Mouse (Mus musculus) heart, embryonic 11.5 days (tissue): ENCODE measurements around the gene Hdac9. TPM values are rescaled to one million over a fixed set of nuclear protein-coding genes. Genes with fewer than 3 reads are reported as not detected.

ENCODE experiments used
- ATAC-seq: fragments of 200-750 bp; cut with Nextera tagmentation; replicated peaks from 2 replicates; pipeline ENCODE4 v1.8.0; 2017; ENCODE audit warnings: moderate library complexity; ENCODE audit not compliant: insufficient number of reproducible peaks, low FRiP score, low TSS enrichment
- H3K27ac ChIP-seq: fragments of 300-500 bp; sonication (generic); 2 replicates; pipeline ENCODE4 v1.5.1; 2014; ENCODE audit warnings: mild to moderate bottlenecking, low read depth, low read length
- H3K27me3 ChIP-seq: fragments of 300-500 bp; sonication (generic); 2 replicates; pipeline ENCODE4 v1.6.1; 2014; ENCODE audit warnings: mild to moderate bottlenecking, low read length, mixed read lengths; ENCODE audit not compliant: control insufficient read depth, insufficient read depth
- H3K36me3 ChIP-seq: fragments of 300-500 bp; sonication (generic); 2 replicates; pipeline ENCODE4 v1.6.1; 2014; ENCODE audit warnings: mild to moderate bottlenecking, low read length, moderate library complexity, mixed read lengths; ENCODE audit not compliant: control insufficient read depth, insufficient read depth
- H3K4me1 ChIP-seq: fragments of 300-500 bp; sonication (generic); 2 replicates; pipeline ENCODE4 v1.6.1; 2014; ENCODE audit warnings: low read length; ENCODE audit not compliant: control insufficient read depth, insufficient read depth
- H3K4me2 ChIP-seq: fragments of 300-500 bp; sonication (generic); 2 replicates; pipeline ENCODE4 v1.6.1; 2014; ENCODE audit warnings: mild to moderate bottlenecking, moderate library complexity
- H3K4me3 ChIP-seq: fragments of 300-500 bp; sonication (generic); 2 replicates; pipeline ENCODE4 v1.5.1; 2014; ENCODE audit warnings: low read depth, low read length
- H3K9ac ChIP-seq: fragments of 300-500 bp; sonication (generic); 2 replicates; pipeline ENCODE4 v1.6.1; 2014; ENCODE audit warnings: mild to moderate bottlenecking, low read depth, low read length, moderate library complexity
- H3K9me3 ChIP-seq: fragments of 300-500 bp; sonication (generic); replicated peaks from 2 replicates; pipeline ENCODE4 v1.6.1; 2016; ENCODE audit warnings: low read length; ENCODE audit not compliant: control insufficient read depth
- WGBS: fragments of 180-500 bp; shearing (Covaris S2); extraction: QIAGEN DNeasy Blood & Tissue Kit; methylation state at CpG from one replicate; pipeline ENCODE4 v1.1.7; 2014; ENCODE audit not compliant: insufficient replicate concordance; 5-methylcytosine and 5-hydroxymethylcytosine counted together
- polyA plus RNA-seq: library from polyadenylated mRNA; unstranded; fragments of >200 nt; fragmentation: Nextera tagmentation; extraction: Ambion mirVana; gene quantifications from 2 replicates; pipeline ENCODE4 v1.2.1, GENCODE M21; 2014

The Hdac9 gene
- polyA plus RNA-seq, 1 experiment from 2014 or later: 29.3 TPM

DNA sequence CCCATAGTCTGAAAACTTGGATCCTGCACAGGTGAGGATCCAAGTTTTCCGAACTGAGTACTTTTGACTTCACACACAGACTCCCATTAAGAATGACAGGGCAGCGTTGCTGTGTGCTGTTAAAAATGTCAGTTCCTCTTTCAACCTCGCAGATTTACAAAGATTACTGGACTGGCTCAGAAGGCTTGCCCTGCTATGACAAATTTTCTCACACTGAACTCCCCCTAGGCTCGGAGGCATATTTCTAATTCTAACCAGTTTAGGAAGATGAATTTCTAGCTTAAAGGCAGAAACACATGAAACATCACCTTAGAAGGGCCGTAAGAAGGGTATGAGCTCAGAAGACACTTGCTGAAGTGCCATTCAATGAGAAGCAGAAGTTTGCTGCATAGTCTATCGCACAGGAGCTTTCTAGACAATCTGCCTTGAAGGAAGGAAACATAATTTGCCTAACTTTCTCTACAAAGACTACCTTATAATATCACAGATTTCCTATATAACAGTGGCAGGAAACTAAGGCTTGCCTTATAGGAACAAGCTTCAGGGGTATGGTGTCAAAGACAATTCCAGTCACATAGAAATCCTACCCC, 137.4 kb downstream of the Hdac9 start:
- H3K9ac ChIP-seq: no peak overlapping the region
- no peak overlapping the region for H3K27ac ChIP-seq
- ATAC-seq: no peak
- 70% methylated on average over 6 of the region's 6 CpGs for WGBS
- no peak overlapping the region for H3K4me3 ChIP-seq
- H3K4me1 ChIP-seq: no peaks in the 10 kb centered on the region
- no peaks in the 10 kb centered on the region for H3K36me3 ChIP-seq
- no peaks in the 10 kb centered on the region for H3K27me3 ChIP-seq
- H3K9me3 ChIP-seq: no peaks in the 10 kb centered on the region
- no peak overlapping the region for H3K4me2 ChIP-seq

DNA sequence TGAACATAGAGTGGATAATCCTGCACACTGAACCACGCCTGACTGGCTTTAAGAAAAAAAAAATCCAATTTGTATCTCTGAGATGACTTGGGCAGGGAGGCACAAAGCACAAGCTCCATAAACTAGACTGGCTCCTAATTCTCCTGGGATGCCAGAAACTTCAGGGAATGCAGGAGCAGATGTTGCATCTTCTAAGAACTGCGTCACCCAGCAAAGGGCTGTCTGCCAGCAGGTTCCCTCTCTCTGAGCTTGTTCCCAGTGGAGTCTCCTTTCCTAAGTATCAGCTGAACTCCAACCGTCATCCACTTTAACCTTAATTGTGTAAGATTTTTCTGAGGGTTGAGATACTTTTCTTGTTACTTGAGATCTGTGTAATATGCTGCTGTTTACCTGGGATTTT, 140.7 kb downstream of the Hdac9 start:
- Histone ChIP-seq H3K27me3 (no peaks in the 10 kb centered on the region), H3K4me1 (no peaks in the 10 kb centered on the region), H3K9me3 (no peaks in the 10 kb centered on the region), H3K9ac (no peak overlapping the region), H3K27ac (no peak overlapping the region), H3K4me3 (no peak overlapping the region), H3K36me3 (no peaks in the 10 kb centered on the region), H3K4me2 (no peak overlapping the region)
- 74% methylated on average over 3 of the region's 3 CpGs for WGBS
- ATAC-seq: no peak

DNA sequence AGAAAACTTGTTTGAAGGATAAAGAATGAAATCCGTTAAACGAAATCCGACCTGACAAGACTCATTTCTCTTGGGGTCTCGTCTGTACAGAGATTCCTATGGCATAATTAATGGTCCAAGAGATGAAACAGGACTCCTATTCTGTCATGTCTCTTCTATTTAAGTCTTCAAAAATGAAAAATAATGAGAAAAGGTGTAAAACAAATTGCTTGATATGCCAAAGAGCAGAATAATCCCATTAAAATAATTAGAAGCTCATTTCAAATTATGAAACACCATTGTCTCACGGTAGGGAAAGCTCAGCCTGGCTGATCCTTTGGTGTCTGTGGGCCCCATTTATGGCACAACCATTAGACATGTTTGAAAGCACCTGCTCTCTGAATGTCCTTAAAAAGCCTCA, 142.8 kb downstream of the Hdac9 start:
- ATAC-seq: no peak
- Histone ChIP-seq H3K27me3 (no peaks in the 10 kb centered on the region), H3K27ac (no peak overlapping the region), H3K4me3 (no peak overlapping the region), H3K4me1 (no peaks in the 10 kb centered on the region), H3K4me2 (no peak overlapping the region), H3K36me3 (no peaks in the 10 kb centered on the region), H3K9me3 (no peaks in the 10 kb centered on the region), H3K9ac (no peak overlapping the region)
- WGBS: 68% methylated on average over 5 of the region's 5 CpGs

DNA sequence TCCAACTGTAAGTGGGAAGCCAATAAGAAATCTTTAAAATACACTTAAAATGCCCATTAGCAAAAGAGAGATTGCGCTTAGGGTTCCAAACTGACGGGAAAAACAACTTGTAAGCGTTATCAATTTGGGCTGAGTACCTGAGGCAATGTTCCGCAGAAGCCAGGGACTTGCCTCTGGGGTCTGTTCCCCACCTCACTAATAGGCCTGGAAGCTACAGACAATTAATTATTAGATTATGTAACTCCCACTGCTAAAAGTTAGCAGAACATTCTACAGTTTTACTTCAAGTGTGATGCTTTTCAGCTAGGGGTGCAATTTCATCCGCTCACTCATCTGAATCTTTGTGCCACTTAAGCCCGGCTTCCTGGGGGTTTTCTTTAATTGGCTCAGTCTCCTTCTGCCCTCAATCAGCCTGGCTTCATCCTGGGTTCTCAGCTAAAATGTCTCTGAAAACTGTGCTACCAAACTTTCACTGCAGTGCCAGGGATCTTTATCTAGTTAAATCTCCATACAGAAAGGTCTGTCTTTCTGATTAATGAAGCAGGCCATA, 149.6 kb downstream of the Hdac9 start:
- no peaks in the 10 kb centered on the region for H3K36me3 ChIP-seq
- 82% methylated on average over 6 of the region's 6 CpGs for WGBS

DNA sequence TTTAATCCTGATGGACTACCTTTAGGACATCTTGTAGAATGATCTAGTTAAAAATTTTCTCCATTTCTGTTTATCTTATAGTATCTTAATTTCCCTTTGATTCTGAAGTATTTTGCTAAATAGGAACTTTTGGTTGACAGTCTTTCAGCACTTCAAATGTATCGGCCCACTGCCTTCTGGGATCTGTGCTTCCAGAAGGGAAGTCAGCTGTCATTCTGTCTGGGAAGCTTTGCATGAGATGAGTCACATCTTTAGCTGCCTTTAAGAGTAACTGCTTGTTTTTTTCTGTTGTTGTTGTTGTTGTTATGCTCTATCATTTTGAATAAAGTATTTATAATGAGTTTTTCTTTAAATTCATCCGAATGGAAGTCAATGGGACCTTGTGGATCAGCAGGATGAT, 169.6 kb downstream of the Hdac9 start:
- Histone ChIP-seq H3K36me3 (no peaks in the 10 kb centered on the region), H3K4me3 (no peak overlapping the region), H3K27ac (no peak overlapping the region), H3K27me3 (no peaks in the 10 kb centered on the region), H3K9ac (no peak overlapping the region), H3K4me2 (no peak overlapping the region), H3K4me1 (no peaks in the 10 kb centered on the region), H3K9me3 (no peaks in the 10 kb centered on the region)
- no peak for ATAC-seq
- WGBS: 71% methylated on average over 2 of the region's 2 CpGs

More for the DNA sequence above, 149.6 kb downstream of the Hdac9 start:
- H3K27me3 ChIP-seq: no peaks in the 10 kb centered on the region
- no peak overlapping the region for H3K9ac ChIP-seq
- ATAC-seq: no peak
- no peaks in the 10 kb centered on the region for H3K9me3 ChIP-seq
- no peak overlapping the region for H3K4me3 ChIP-seq
- H3K4me1 ChIP-seq: no peaks in the 10 kb centered on the region
- H3K27ac ChIP-seq: no peak overlapping the region
- no peak overlapping the region for H3K4me2 ChIP-seq

DNA sequence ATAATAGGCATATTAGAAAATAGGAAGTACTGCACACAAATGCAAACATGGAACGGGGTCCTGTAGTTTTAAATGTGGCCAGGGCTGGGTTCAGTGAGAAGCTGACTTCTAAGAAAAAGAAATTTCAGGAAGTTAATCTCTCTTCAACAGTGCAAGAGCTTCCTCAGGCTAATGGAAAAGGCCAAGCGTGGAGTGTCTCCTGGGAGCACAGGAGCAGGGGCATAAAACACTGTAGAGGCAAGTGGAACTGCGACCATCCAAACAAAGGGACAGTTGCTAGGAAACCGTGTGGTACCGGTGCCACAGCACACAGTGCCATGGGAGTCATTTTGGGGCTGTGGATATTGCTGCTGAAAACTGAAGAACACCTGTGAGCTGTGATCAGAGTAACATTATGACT, 191.7 kb downstream of the Hdac9 start:
- WGBS: 68% methylated on average over 5 of the region's 5 CpGs
- H3K9me3 ChIP-seq: no peaks in the 10 kb centered on the region
- H3K27ac ChIP-seq: no peak overlapping the region
- H3K4me3 ChIP-seq: no peak overlapping the region
- 0 out of 2 replicates have a peak, but pooled peaks cover 2% of the 10 kb centered on the region for H3K4me1 ChIP-seq
- no peak overlapping the region for H3K9ac ChIP-seq
- no peaks in the 10 kb centered on the region for H3K36me3 ChIP-seq
- H3K27me3 ChIP-seq: no peaks in the 10 kb centered on the region
- no peak overlapping the region for H3K4me2 ChIP-seq
- ATAC-seq: no peak

DNA sequence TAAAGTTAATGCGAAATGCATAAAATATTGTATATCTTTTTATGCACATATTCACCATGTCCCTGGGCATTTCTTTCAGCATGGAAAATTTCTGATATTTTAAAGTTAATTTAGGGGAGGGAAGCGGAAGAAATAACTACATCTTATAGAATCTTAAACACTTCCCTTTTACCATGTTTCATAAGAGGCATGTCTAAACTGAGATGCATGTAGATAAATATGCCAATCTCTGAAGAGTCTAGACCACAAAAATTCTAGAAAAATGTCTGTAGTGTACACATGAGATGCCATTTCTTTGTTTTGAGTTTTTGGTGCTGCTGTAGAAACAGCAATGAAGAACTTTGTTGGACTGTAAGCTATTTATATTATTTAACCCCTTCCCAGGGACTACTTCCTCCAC, 192.6 kb downstream of the Hdac9 start:
- Histone ChIP-seq H3K9me3 (no peaks in the 10 kb centered on the region), H3K4me3 (no peak overlapping the region), H3K4me1 (0 out of 2 replicates have a peak, but pooled peaks cover 2% of the 10 kb centered on the region), H3K27me3 (no peaks in the 10 kb centered on the region), H3K27ac (no peak overlapping the region), H3K4me2 (no peak overlapping the region), H3K36me3 (no peaks in the 10 kb centered on the region), H3K9ac (no peak overlapping the region)
- no peak for ATAC-seq
- 80% methylated on average over 2 of the region's 2 CpGs for WGBS

DNA sequence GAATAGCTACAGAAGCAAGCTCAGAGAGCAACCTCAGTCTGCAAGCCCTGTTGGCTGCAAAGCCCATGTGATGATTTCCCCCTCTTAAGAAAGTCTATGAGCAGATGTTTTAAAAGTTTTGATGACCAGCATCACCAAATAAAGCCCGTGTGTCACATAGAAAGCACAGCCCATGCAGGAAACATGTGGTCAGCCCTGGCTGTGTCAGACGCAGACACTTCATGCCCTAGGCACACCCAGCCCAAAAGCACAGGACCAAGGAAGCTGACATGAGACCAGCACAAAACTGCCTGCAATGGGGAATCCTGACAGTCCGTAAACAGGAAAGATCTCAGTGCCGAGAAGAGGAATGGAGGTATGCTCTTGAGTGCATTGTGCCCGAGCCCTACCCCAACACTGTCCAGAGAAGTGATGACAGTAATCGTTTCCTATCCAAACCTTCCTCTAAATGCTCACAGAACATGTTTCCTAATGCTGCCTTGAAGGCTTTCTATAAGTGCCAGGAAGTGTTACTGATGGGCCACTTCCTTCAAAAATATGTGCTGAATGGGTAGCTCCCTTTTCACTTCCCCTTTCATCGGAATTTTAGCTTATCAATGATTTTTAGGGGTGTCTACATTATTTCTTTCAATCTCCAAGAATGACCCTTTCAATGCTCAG, 193.9 kb downstream of the Hdac9 start:
- H3K9ac ChIP-seq: no peak overlapping the region
- ATAC-seq: no peak
- 0 out of 2 replicates have a peak, but pooled peaks cover 2% of the 10 kb centered on the region for H3K4me1 ChIP-seq
- H3K36me3 ChIP-seq: no peaks in the 10 kb centered on the region
- H3K4me3 ChIP-seq: no peak overlapping the region
- WGBS: 38% methylated on average over 7 of the region's 7 CpGs
- no peaks in the 10 kb centered on the region for H3K9me3 ChIP-seq
- no peaks in the 10 kb centered on the region for H3K27me3 ChIP-seq
- no peak overlapping the region for H3K27ac ChIP-seq
- H3K4me2 ChIP-seq: no peak overlapping the region

DNA sequence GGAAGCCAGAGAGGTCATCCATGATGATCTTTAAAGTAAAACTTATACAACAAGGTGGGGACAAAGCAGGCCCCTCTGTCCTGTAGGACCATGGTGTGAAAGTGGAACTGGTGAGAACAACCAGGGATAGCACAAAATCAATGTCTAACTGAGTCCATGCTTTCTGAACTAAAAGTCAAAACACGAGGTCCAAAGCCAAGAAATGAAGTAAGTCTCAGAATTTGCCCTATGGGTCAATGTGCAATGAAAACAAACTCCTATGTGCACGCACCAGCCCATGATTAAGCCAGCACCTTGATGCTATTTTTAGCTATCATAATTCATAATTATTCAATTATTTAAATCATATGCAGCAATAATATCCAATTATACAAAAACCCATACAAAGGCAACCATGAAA, 196.0 kb downstream of the Hdac9 start:
- Histone ChIP-seq H3K9me3 (no peaks in the 10 kb centered on the region), H3K27me3 (no peaks in the 10 kb centered on the region), H3K27ac (no peak overlapping the region), H3K4me1 (0 out of 2 replicates have a peak, but pooled peaks cover 2% of the 10 kb centered on the region), H3K36me3 (no peaks in the 10 kb centered on the region), H3K4me2 (no peak overlapping the region), H3K9ac (no peak overlapping the region), H3K4me3 (no peak overlapping the region)
- 69% methylated on average over 2 of the region's 2 CpGs for WGBS
- no peak for ATAC-seq
